Mouse (Mus musculus): ENCODE measurements at regions not wholly inside any gene's neighbourhood (a gene's known extent, or its start where the extent isn't known, plus 50 kb on each side); places are given as distances from the start of the nearest gene placed in this dataset.

DNA sequence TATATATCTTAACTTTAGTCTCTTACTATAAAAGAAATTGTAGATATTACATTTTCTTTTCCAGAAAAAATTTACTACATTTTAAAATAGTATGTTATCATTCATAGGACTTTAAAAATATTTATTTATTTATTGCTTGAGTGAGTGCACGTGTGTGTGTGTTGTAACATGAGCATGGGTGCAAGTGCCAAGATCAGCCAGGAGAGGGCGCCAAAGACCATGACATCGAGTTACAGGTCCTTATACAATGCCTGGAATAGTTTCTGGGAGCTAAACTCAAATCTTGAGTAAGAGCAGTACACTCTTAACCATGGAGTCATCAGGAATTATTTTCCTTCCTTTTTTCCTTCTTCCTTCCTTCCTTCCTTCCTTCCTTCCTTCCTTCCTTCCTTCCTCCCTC, 185.4 kb upstream of the Mageb4 start:
- peak; percentile 1 for DNase-seq (ENCODE audit: low spot score)
